Mouse (Mus musculus) limb, embryonic 14.5 days (tissue): Measurements from ENCODE around the gene Calca. TPM values are rescaled to one million over a fixed set of nuclear protein-coding genes. Genes with fewer than 3 reads are reported as not detected.
"Not testable (repeated sequence)": the region's sequence is repeated elsewhere in the genome, so short reads cannot be mapped to it uniquely, and the experiment has no call there.

Source experiments
- ATAC-seq: fragments of 200-750 bp; cut with Nextera tagmentation; 2 replicates; pipeline ENCODE4 v1.8.0; 2017; ENCODE audit warnings: low read depth, moderate number of reproducible peaks, moderate TSS enrichment; ENCODE audit not compliant: low FRiP score
- DNase-seq: peaks from one replicate; pipeline ENCODE4 v3.0.0-alpha.2; 2015; ENCODE audit warnings: low spot score
- H3K27ac ChIP-seq: fragments of 300-500 bp; sonication (generic); replicated peaks from 2 replicates; pipeline ENCODE4 v1.5.1; 2014; ENCODE audit warnings: low read depth, mild to moderate bottlenecking, low read length, moderate library complexity, mixed read lengths
- H3K27me3 ChIP-seq: fragments of 300-500 bp; sonication (generic); 2 replicates; pipeline ENCODE4 v1.6.1; 2014; ENCODE audit warnings: low read length, mixed read lengths; ENCODE audit not compliant: control insufficient read depth, insufficient read depth
- H3K36me3 ChIP-seq: fragments of 300-500 bp; sonication (generic); 2 replicates; pipeline ENCODE4 v1.6.1; 2014; ENCODE audit warnings: mild to moderate bottlenecking, low read length, moderate library complexity, mixed read lengths; ENCODE audit not compliant: control insufficient read depth, insufficient read depth
- H3K4me1 ChIP-seq: fragments of 300-500 bp; sonication (generic); 2 replicates; pipeline ENCODE4 v1.6.1; 2014; ENCODE audit warnings: antibody characterized with exemption, low read length, mixed read lengths; ENCODE audit not compliant: control insufficient read depth, insufficient read depth
- H3K4me2 ChIP-seq: fragments of 300-500 bp; sonication (generic); replicated peaks from 2 replicates; pipeline ENCODE4 v1.6.1; 2014; ENCODE audit warnings: low read depth, mild to moderate bottlenecking, low read length, moderate library complexity; ENCODE audit not compliant: severe bottlenecking
- H3K4me3 ChIP-seq: fragments of 300-500 bp; sonication (generic); replicated peaks from 2 replicates; pipeline ENCODE4 v1.5.1; 2014; ENCODE audit warnings: low read length
- H3K9ac ChIP-seq: fragments of 300-500 bp; sonication (generic); 2 replicates; pipeline ENCODE4 v1.6.1; 2014; ENCODE audit warnings: mild to moderate bottlenecking, low read depth, low read length, moderate library complexity; ENCODE audit not compliant: severe bottlenecking
- H3K9me3 ChIP-seq: fragments of 300-500 bp; sonication (generic); 2 replicates; pipeline ENCODE4 v1.6.1; 2016; ENCODE audit warnings: low read length; ENCODE audit not compliant: control insufficient read depth
- POLR2A ChIP-seq: fragments of 200-500 bp; IDR thresholded peaks from 2 replicates; pipeline ENCODE4 v1.8.0; 2012; ENCODE audit warnings: inconsistent platforms, mild to moderate bottlenecking, moderate library complexity, borderline replicate concordance; ENCODE audit not compliant: insufficient read depth, insufficient read length; ENCODE audit errors: extremely low read depth
- WGBS: fragments of 180-500 bp; shearing (Covaris S2); extraction: QIAGEN DNeasy Blood & Tissue Kit; methylation state at CpG from one replicate; pipeline ENCODE4 v1.1.7; 2014; 5-methylcytosine and 5-hydroxymethylcytosine counted together
- polyA plus RNA-seq, 2 experiments: library from polyadenylated mRNA; depleted of rRNA in 1 of 2; stranded (reverse) in 1 of 2; unstranded in 1 of 2; fragments of >200 nt; fragmentation: Nextera tagmentation in 1 of 2; extraction: Ambion mirVana in 1 of 2; gene quantifications; 2 replicates each; pipeline versions ENCODE4 v1.2.1 to v1.2.3; 2012 to 2014

Gene Calca
- polyA plus RNA-seq, 2 experiments = 6.8 to 11.2 TPM

- no peak for ATAC-seq
- Histone ChIP-seq H3K9me3 (no peaks in the 10 kb centered on the region), H3K9ac (0 out of 2 replicates have a peak overlapping the region, but pooled peaks have one; percentile 25), H3K4me3 (peak overlapping the region; percentile 32), H3K4me1 (0 out of 2 replicates have a peak, but pooled peaks cover 4% of the 10 kb centered on the region), H3K36me3 (no peaks in the 10 kb centered on the region), H3K4me2 (peak overlapping the region; percentile 58), H3K27me3 (peaks cover 20% of the 10 kb centered on the region), H3K27ac (no peak overlapping the region)
- 1% methylated on average over 20 of the region's 20 CpGs for WGBS
- TF ChIP-seq POLR2A = no peak
- peak; percentile 19 for DNase-seq
Measured at GRCm38 (mm10) chr7:114635569-114636101, 522 bp downstream of the Calca start.

GRCm38 (mm10) chr7:114634386-114634785 is 1.8 kb downstream of the Calca start:
- Histone ChIP-seq H3K27me3 (peaks cover 20% of the 10 kb centered on the region), H3K36me3 (no peaks in the 10 kb centered on the region), H3K27ac (no peak overlapping the region), H3K4me3 (no peak overlapping the region), H3K4me2 (no peak overlapping the region), H3K4me1 (0 out of 2 replicates have a peak, but pooled peaks cover 4% of the 10 kb centered on the region), H3K9ac (no peak overlapping the region), H3K9me3 (no peaks in the 10 kb centered on the region)
- DNase-seq = no peak
- TF ChIP-seq POLR2A = no peak
- ATAC-seq = no peak
- WGBS = 70% methylated on average over 7 of the region's 7 CpGs

- H3K27ac ChIP-seq = no peak overlapping the region
- TF ChIP-seq POLR2A = no peak
- no peaks in the 10 kb centered on the region for H3K36me3 ChIP-seq
- H3K4me1 ChIP-seq = no peaks in the 10 kb centered on the region
- H3K9me3 ChIP-seq = no peaks in the 10 kb centered on the region
- ATAC-seq = no peak
- H3K9ac ChIP-seq = no peak overlapping the region
- no peak overlapping the region for H3K4me2 ChIP-seq
- no peak overlapping the region for H3K4me3 ChIP-seq
- 87% methylated on average over 3 of the region's 3 CpGs for WGBS
- H3K27me3 ChIP-seq = no peaks in the 10 kb centered on the region
- DNase-seq = no peak
Measured at GRCm38 (mm10) chr7:114625966-114626365, 10.2 kb downstream of the Calca start.

- ATAC-seq = no peak
- Histone ChIP-seq H3K27me3 (no peaks in the 10 kb centered on the region), H3K36me3 (no peaks in the 10 kb centered on the region), H3K4me2 (no peak overlapping the region), H3K27ac (no peak overlapping the region), H3K4me1 (no peaks in the 10 kb centered on the region), H3K4me3 (no peak overlapping the region), H3K9ac (no peak overlapping the region), H3K9me3 (no peaks in the 10 kb centered on the region)
- no peak for DNase-seq
- 90% methylated on average over 6 of the region's 6 CpGs for WGBS
- TF ChIP-seq POLR2A = no peak
Measured at GRCm38 (mm10) chr7:114616759-114617158, 19.4 kb downstream of the Calca start.

GRCm38 (mm10) chr7:114594391-114594790 is 41.8 kb downstream of the Calca start:
- H3K9ac ChIP-seq, H3K4me3 ChIP-seq, H3K4me2 ChIP-seq, ATAC-seq, H3K9me3 ChIP-seq, H3K36me3 ChIP-seq, DNase-seq, H3K4me1 ChIP-seq, H3K27ac ChIP-seq, H3K27me3 ChIP-seq: not testable (repeated sequence)
- 95% methylated on average over 8 of the region's 8 CpGs for WGBS

GRCm38 (mm10) chr7:114582441-114582840 is 53.7 kb downstream of the Calca start:
- H3K4me3 ChIP-seq = no peak overlapping the region
- H3K27ac ChIP-seq = no peak overlapping the region
- no peak for TF ChIP-seq POLR2A
- H3K4me1 ChIP-seq = no peaks in the 10 kb centered on the region
- H3K27me3 ChIP-seq = no peaks in the 10 kb centered on the region
- H3K36me3 ChIP-seq = no peaks in the 10 kb centered on the region
- ATAC-seq (no peak), DNase-seq (no peak)
- no peaks in the 10 kb centered on the region for H3K9me3 ChIP-seq
- no peak overlapping the region for H3K4me2 ChIP-seq
- WGBS = 59% methylated on average over 2 of the region's 2 CpGs
- no peak overlapping the region for H3K9ac ChIP-seq

Other genes with a start within 250 kb of the Calca start
- gene Pde3b, start 221.1 kb downstream of the Calca start, polyA plus RNA-seq (2012; rRNA removed) = 8.1 and 8.2 TPM in 2 replicates
- 7.4 and 8.9 TPM in 2 replicates for gene Pde3b, start 221.1 kb downstream of the Calca start, polyA plus RNA-seq (2014; fragmentation: Nextera tagmentation; extraction: Ambion mirVana)
- 0.96 and 1.2 TPM in 2 replicates for gene Cyp2r1, start 73.4 kb downstream of the Calca start, polyA plus RNA-seq (2012; rRNA removed)
- 2.7 and 4.0 TPM in 2 replicates for gene Cyp2r1, start 73.4 kb downstream of the Calca start, polyA plus RNA-seq (2014; fragmentation: Nextera tagmentation; extraction: Ambion mirVana)
- gene Calcb, start 82.3 kb upstream of the Calca start, polyA plus RNA-seq (2012; rRNA removed) = 0.60 and 0.85 TPM in 2 replicates
- gene Calcb, start 82.3 kb upstream of the Calca start, polyA plus RNA-seq (2014; fragmentation: Nextera tagmentation; extraction: Ambion mirVana) = 0.26 and 0.57 TPM in 2 replicates
- 4.8 and 6.1 TPM in 2 replicates for gene Insc, start 107.3 kb upstream of the Calca start, polyA plus RNA-seq (2012; rRNA removed)
- gene Insc, start 107.3 kb upstream of the Calca start, polyA plus RNA-seq (2014; fragmentation: Nextera tagmentation; extraction: Ambion mirVana) = 5.7 and 6.3 TPM in 2 replicates